Mouse (Mus musculus): ENCODE results near the gene Neurod6. TPM values are rescaled to one million over a fixed set of nuclear protein-coding genes. Genes with fewer than 3 reads are reported as not detected.

The Neurod6 gene
- polyA plus RNA-seq, 1 experiment from 2014 or later = 80.1 TPM

- H3K27ac ChIP-seq = no peak overlapping the region
- no peak overlapping the region for H3K4me3 ChIP-seq
- H3K4me2 ChIP-seq = no peak overlapping the region
- ATAC-seq (ENCODE audit: low FRiP score) = no peak
- 77% methylated on average over 1 of the region's 1 CpGs for WGBS
- no peaks in the 10 kb centered on the region for H3K27me3 ChIP-seq
- H3K9me3 ChIP-seq = no peaks in the 10 kb centered on the region
- no peaks in the 10 kb centered on the region for H3K4me1 ChIP-seq (replicated peaks)
- H3K36me3 ChIP-seq = no peaks in the 10 kb centered on the region
- no peak overlapping the region for H3K9ac ChIP-seq
Observed at GRCm38 (mm10) chr6:55634662-55635061, 46.4 kb downstream of the Neurod6 start.

Other genes starting within 250 kb of the Neurod6 start
- gene Adcyap1r1, start 229.3 kb downstream of the Neurod6 start, polyA plus RNA-seq (2015; fragmentation: Nextera tagmentation; extraction: Ambion mirVana) = 45.4 and 51.0 TPM in 2 replicates
- gene Itprid1, start 155.6 kb upstream of the Neurod6 start, polyA plus RNA-seq (2015; fragmentation: Nextera tagmentation; extraction: Ambion mirVana) = 0.05 TPM in 1 of 2 replicates, not detected in the other